Mouse (Mus musculus) hindbrain, embryonic 13.5 days (tissue): ENCODE measurements around the gene Ralgps1. TPM values are rescaled to one million over a fixed set of nuclear protein-coding genes. Genes with fewer than 3 reads are reported as not detected.

Experiments used
- ATAC-seq: fragments of 200-750 bp; cut with Nextera tagmentation; 2 replicates; pipeline ENCODE4 v1.8.0; 2017; ENCODE audit warnings: moderate TSS enrichment; ENCODE audit not compliant: low FRiP score
- H3K27ac ChIP-seq: fragments of 300-500 bp; sonication (generic); 2 replicates; pipeline ENCODE4 v1.5.1; 2015; ENCODE audit warnings: inconsistent platforms, mild to moderate bottlenecking, moderate library complexity
- H3K27me3 ChIP-seq: fragments of 300-500 bp; sonication (generic); 2 replicates; pipeline ENCODE4 v1.6.1; 2015; ENCODE audit warnings: mild to moderate bottlenecking, inconsistent platforms
- H3K36me3 ChIP-seq: fragments of 300-500 bp; sonication (generic); 2 replicates; pipeline ENCODE4 v1.6.1; 2015; ENCODE audit warnings: mild to moderate bottlenecking, inconsistent platforms
- H3K4me1 ChIP-seq: fragments of 300-500 bp; sonication (generic); replicated peaks from 2 replicates; pipeline ENCODE4 v1.6.1; 2015; ENCODE audit warnings: inconsistent platforms
- H3K4me2 ChIP-seq: fragments of 300-500 bp; sonication (generic); 2 replicates; pipeline ENCODE4 v1.6.1; 2015; ENCODE audit warnings: inconsistent platforms, mild to moderate bottlenecking, moderate library complexity
- H3K4me3 ChIP-seq: fragments of 300-500 bp; sonication (generic); 2 replicates; pipeline ENCODE4 v1.5.1; 2015; ENCODE audit warnings: mild to moderate bottlenecking, inconsistent platforms
- H3K9ac ChIP-seq: fragments of 300-500 bp; sonication (generic); 2 replicates; pipeline ENCODE4 v1.6.1; 2015; ENCODE audit warnings: mild to moderate bottlenecking, inconsistent platforms
- H3K9me3 ChIP-seq: fragments of 300-500 bp; sonication (generic); 2 replicates; pipeline ENCODE4 v1.6.1; 2016; ENCODE audit warnings: inconsistent platforms
- WGBS: fragments of 180-500 bp; shearing (Covaris S2); methylation state at CpG from one replicate; pipeline ENCODE4 v1.1.7; 2015; 5-methylcytosine and 5-hydroxymethylcytosine counted together
- polyA plus RNA-seq: library from polyadenylated mRNA; unstranded; fragments of >200 nt; fragmentation: Nextera tagmentation; extraction: Ambion mirVana; gene quantifications from 2 replicates; pipeline ENCODE4 v1.2.1, GENCODE M21; 2015

The Ralgps1 gene
- 37.3 and 39.7 TPM in 2 replicates for polyA plus RNA-seq

GRCm38 (mm10) chr2:33370777-33371647 is at the start of gene Ralgps1:
Gene Ralgps1 (minus strand): TSS chr2:33371486.
- ATAC-seq: peak; percentile 98
- Histone ChIP-seq H3K4me1 (peaks cover 39% of the 10 kb centered on the region), H3K4me2 (peak within 1 kb of the TSS; percentile 77), H3K27ac (peak within 1 kb of the TSS; percentile 99), H3K9me3 (no peaks in the 10 kb centered on the region), H3K36me3 (peaks cover 17% of the 10 kb centered on the region), H3K4me3 (peak within 1 kb of the TSS; percentile 63), H3K9ac (peak within 1 kb of the TSS; percentile 83), H3K27me3 (no peaks in the 10 kb centered on the region)
- WGBS: under 1% methylated on average over 45 of the region's 74 CpGs

GRCm38 (mm10) chr2:33417454-33417853 is 46.2 kb upstream of the Ralgps1 start:
- no peak overlapping the region for H3K4me3 ChIP-seq
- no peak overlapping the region for H3K27ac ChIP-seq
- no peak overlapping the region for H3K9ac ChIP-seq
- H3K36me3 ChIP-seq: peaks cover 19% of the 10 kb centered on the region
- H3K4me1 ChIP-seq: peaks cover 6% of the 10 kb centered on the region
- no peaks in the 10 kb centered on the region for H3K27me3 ChIP-seq
- 87% methylated on average over 4 of the region's 4 CpGs for WGBS
- no peak overlapping the region for H3K4me2 ChIP-seq
- no peak for ATAC-seq
- no peaks in the 10 kb centered on the region for H3K9me3 ChIP-seq

GRCm38 (mm10) chr2:33414019-33414418 is 42.7 kb upstream of the Ralgps1 start:
- Histone ChIP-seq H3K4me1 (0 out of 2 replicates have a peak, but pooled peaks cover 8% of the 10 kb centered on the region), H3K4me2 (no peak overlapping the region), H3K9ac (no peak overlapping the region), H3K27ac (no peak overlapping the region), H3K36me3 (peaks cover 41% of the 10 kb centered on the region), H3K4me3 (no peak overlapping the region), H3K9me3 (no peaks in the 10 kb centered on the region), H3K27me3 (no peaks in the 10 kb centered on the region)
- WGBS: 95% methylated on average over 13 of the region's 13 CpGs
- no peak for ATAC-seq

- Histone ChIP-seq H3K9ac (no peak overlapping the region), H3K36me3 (peaks cover 40% of the 10 kb centered on the region), H3K4me1 (peaks cover 11% of the 10 kb centered on the region), H3K27me3 (no peaks in the 10 kb centered on the region), H3K4me2 (no peak overlapping the region), H3K27ac (no peak overlapping the region), H3K9me3 (no peaks in the 10 kb centered on the region), H3K4me3 (no peak overlapping the region)
- ATAC-seq: no peak
- WGBS: 88% methylated on average over 14 of the region's 14 CpGs
Observed at GRCm38 (mm10) chr2:33412111-33412510, 40.8 kb upstream of the Ralgps1 start.

- 83% methylated on average over 4 of the region's 4 CpGs for WGBS
- Histone ChIP-seq H3K4me2 (no peak overlapping the region), H3K27ac (no peak overlapping the region), H3K4me1 (peaks cover 21% of the 10 kb centered on the region), H3K27me3 (no peaks in the 10 kb centered on the region), H3K9me3 (no peaks in the 10 kb centered on the region), H3K9ac (no peak overlapping the region), H3K36me3 (peaks cover 6% of the 10 kb centered on the region), H3K4me3 (no peak overlapping the region)
- ATAC-seq: no peak
Observed at GRCm38 (mm10) chr2:33403511-33404003, 32.3 kb upstream of the Ralgps1 start.

GRCm38 (mm10) chr2:33402638-33403037 is 31.4 kb upstream of the Ralgps1 start:
- H3K4me3 ChIP-seq: no peak overlapping the region
- no peak overlapping the region for H3K4me2 ChIP-seq
- no peak for ATAC-seq
- no peaks in the 10 kb centered on the region for H3K9me3 ChIP-seq
- peaks cover under 1% of the 10 kb centered on the region; the same call in 1 of the 2 replicates for H3K36me3 ChIP-seq
- no peaks in the 10 kb centered on the region for H3K27me3 ChIP-seq
- WGBS: 64% methylated on average over 5 of the region's 5 CpGs
- H3K4me1 ChIP-seq: peaks cover 17% of the 10 kb centered on the region
- H3K9ac ChIP-seq: no peak overlapping the region
- no peak overlapping the region for H3K27ac ChIP-seq

- Histone ChIP-seq H3K27ac (no peak overlapping the region), H3K9ac (no peak overlapping the region), H3K4me1 (peaks cover 15% of the 10 kb centered on the region), H3K4me3 (no peak overlapping the region), H3K27me3 (no peaks in the 10 kb centered on the region), H3K9me3 (no peaks in the 10 kb centered on the region), H3K4me2 (no peak overlapping the region), H3K36me3 (no peaks in the 10 kb centered on the region; the same call in 1 of the 2 replicates)
- 33% methylated on average over 7 of the region's 7 CpGs for WGBS
- no peak for ATAC-seq
Observed at GRCm38 (mm10) chr2:33402236-33402635, 30.9 kb upstream of the Ralgps1 start.

- no peak overlapping the region for H3K4me3 ChIP-seq
- H3K27me3 ChIP-seq: no peaks in the 10 kb centered on the region
- no peak for ATAC-seq
- no peak overlapping the region for H3K9ac ChIP-seq
- H3K27ac ChIP-seq: no peak overlapping the region
- no peaks in the 10 kb centered on the region for H3K9me3 ChIP-seq
- 31% methylated on average over 3 of the region's 3 CpGs for WGBS
- peaks cover 7% of the 10 kb centered on the region for H3K4me1 ChIP-seq
- no peak overlapping the region for H3K4me2 ChIP-seq
- H3K36me3 ChIP-seq: no peaks in the 10 kb centered on the region; the same call in none of the 2 replicates
Observed at GRCm38 (mm10) chr2:33401217-33401616, 29.9 kb upstream of the Ralgps1 start.

GRCm38 (mm10) chr2:33400541-33400940 is 29.3 kb upstream of the Ralgps1 start:
- no peak for ATAC-seq
- no peak overlapping the region for H3K27ac ChIP-seq
- no peaks in the 10 kb centered on the region for H3K27me3 ChIP-seq
- no peaks in the 10 kb centered on the region for H3K9me3 ChIP-seq
- H3K9ac ChIP-seq: no peak overlapping the region
- no peak overlapping the region for H3K4me2 ChIP-seq
- no peaks in the 10 kb centered on the region; the same call in none of the 2 replicates for H3K36me3 ChIP-seq
- H3K4me3 ChIP-seq: no peak overlapping the region
- 87% methylated on average over 5 of the region's 5 CpGs for WGBS
- H3K4me1 ChIP-seq: 0 out of 2 replicates have a peak, but pooled peaks cover 3% of the 10 kb centered on the region

- Histone ChIP-seq H3K36me3 (no peaks in the 10 kb centered on the region; the same call in 1 of the 2 replicates), H3K9me3 (no peaks in the 10 kb centered on the region), H3K9ac (no peak overlapping the region), H3K4me3 (no peak overlapping the region), H3K4me1 (peaks cover 5% of the 10 kb centered on the region; the same call in 1 of the 2 replicates), H3K27ac (no peak overlapping the region), H3K4me2 (no peak overlapping the region), H3K27me3 (no peaks in the 10 kb centered on the region)
- no peak for ATAC-seq
- 83% methylated on average over 7 of the region's 7 CpGs for WGBS
Observed at GRCm38 (mm10) chr2:33399091-33399490, 27.8 kb upstream of the Ralgps1 start.

- ATAC-seq: no peak
- H3K27me3 ChIP-seq: no peaks in the 10 kb centered on the region
- H3K27ac ChIP-seq: no peak overlapping the region
- WGBS: 66% methylated on average over 4 of the region's 4 CpGs
- peaks cover 9% of the 10 kb centered on the region for H3K4me1 ChIP-seq
- H3K9ac ChIP-seq: no peak overlapping the region
- no peaks in the 10 kb centered on the region for H3K9me3 ChIP-seq
- no peaks in the 10 kb centered on the region; the same call in 1 of the 2 replicates for H3K36me3 ChIP-seq
- no peak overlapping the region for H3K4me2 ChIP-seq
- H3K4me3 ChIP-seq: no peak overlapping the region
Observed at GRCm38 (mm10) chr2:33397036-33397435, 25.8 kb upstream of the Ralgps1 start.

- H3K4me2 ChIP-seq: no peak overlapping the region
- no peaks in the 10 kb centered on the region for H3K27me3 ChIP-seq
- H3K4me3 ChIP-seq: no peak overlapping the region
- no peak overlapping the region for H3K9ac ChIP-seq
- no peaks in the 10 kb centered on the region for H3K9me3 ChIP-seq
- H3K36me3 ChIP-seq: no peaks in the 10 kb centered on the region; the same call in 1 of the 2 replicates
- H3K4me1 ChIP-seq: peaks cover 9% of the 10 kb centered on the region
- no peak for ATAC-seq
- 91% methylated on average over 2 of the region's 2 CpGs for WGBS
- no peak overlapping the region for H3K27ac ChIP-seq
Observed at GRCm38 (mm10) chr2:33395053-33395452, 23.8 kb upstream of the Ralgps1 start.
